Mouse (Mus musculus) stomach, postnatal 0 days (tissue): ENCODE measurements around the gene Stfa3. TPM values are rescaled to one million over a fixed set of nuclear protein-coding genes. Genes with fewer than 3 reads are reported as not detected.

Experiments used
- ATAC-seq: fragments of 200-750 bp; cut with Nextera tagmentation; 2 replicates; pipeline ENCODE4 v1.8.0; 2017; ENCODE audit not compliant: low FRiP score, low TSS enrichment
- DNase-seq: peaks from one replicate; pipeline ENCODE4 v3.0.0-alpha.2; 2016; ENCODE audit warnings: low spot score
- H3K27ac ChIP-seq: fragments of 300-500 bp; sonication (generic); replicated peaks from 2 replicates; pipeline ENCODE4 v1.5.1; 2014; ENCODE audit warnings: mild to moderate bottlenecking, control low read depth
- H3K27me3 ChIP-seq: fragments of 300-500 bp; sonication (generic); 2 replicates; pipeline ENCODE4 v1.6.1; 2014; ENCODE audit warnings: low read length; ENCODE audit not compliant: control insufficient read depth, insufficient read depth
- H3K36me3 ChIP-seq: fragments of 300-500 bp; sonication (generic); 2 replicates; pipeline ENCODE4 v1.6.1; 2014; ENCODE audit warnings: low read length, mixed read lengths; ENCODE audit not compliant: control insufficient read depth, insufficient read depth
- H3K4me1 ChIP-seq: fragments of 300-500 bp; sonication (generic); replicated peaks from 2 replicates; pipeline ENCODE4 v1.6.1; 2014; ENCODE audit warnings: antibody characterized with exemption; ENCODE audit not compliant: control insufficient read depth, insufficient read depth
- H3K4me2 ChIP-seq: fragments of 300-500 bp; sonication (generic); replicated peaks from 2 replicates; pipeline ENCODE4 v1.6.1; 2014; ENCODE audit warnings: low read depth, mild to moderate bottlenecking, control low read depth, moderate library complexity
- H3K4me3 ChIP-seq: fragments of 300-500 bp; sonication (generic); 2 replicates; pipeline ENCODE4 v1.5.1; 2014; ENCODE audit warnings: low read depth, low read length, control low read depth
- H3K9ac ChIP-seq: fragments of 300-500 bp; sonication (generic); 2 replicates; pipeline ENCODE4 v1.6.1; 2014; ENCODE audit warnings: mild to moderate bottlenecking, low read length, control low read depth, mixed read lengths
- H3K9me3 ChIP-seq: fragments of 300-500 bp; sonication (generic); 2 replicates; pipeline ENCODE4 v1.6.1; 2016; ENCODE audit warnings: low read length; ENCODE audit not compliant: control insufficient read depth
- CTCF ChIP-seq: IDR thresholded peaks from 2 replicates; pipeline ENCODE4 v1.5.1; 2016; ENCODE audit warnings: antibody characterized with exemption, low read depth, mild to moderate bottlenecking, moderate library complexity
- EP300 ChIP-seq: optimal IDR thresholded peaks from 2 replicates; pipeline ENCODE3; 2016; ENCODE audit warnings: antibody characterized with exemption
- WGBS: fragments of 180-500 bp; shearing (Covaris S2); extraction: QIAGEN DNeasy Blood & Tissue Kit; methylation state at CpG from one replicate; pipeline ENCODE4 v1.1.7; 2014; 5-methylcytosine and 5-hydroxymethylcytosine counted together
- polyA plus RNA-seq: library from polyadenylated mRNA; unstranded; fragments of >200 nt; fragmentation: Nextera tagmentation; extraction: Ambion mirVana; gene quantifications from 2 replicates; pipeline ENCODE4 v1.2.1, GENCODE M21; 2015

Gene Stfa3
- polyA plus RNA-seq, 1 experiment from 2014 or later: 22.8 TPM

DNA sequence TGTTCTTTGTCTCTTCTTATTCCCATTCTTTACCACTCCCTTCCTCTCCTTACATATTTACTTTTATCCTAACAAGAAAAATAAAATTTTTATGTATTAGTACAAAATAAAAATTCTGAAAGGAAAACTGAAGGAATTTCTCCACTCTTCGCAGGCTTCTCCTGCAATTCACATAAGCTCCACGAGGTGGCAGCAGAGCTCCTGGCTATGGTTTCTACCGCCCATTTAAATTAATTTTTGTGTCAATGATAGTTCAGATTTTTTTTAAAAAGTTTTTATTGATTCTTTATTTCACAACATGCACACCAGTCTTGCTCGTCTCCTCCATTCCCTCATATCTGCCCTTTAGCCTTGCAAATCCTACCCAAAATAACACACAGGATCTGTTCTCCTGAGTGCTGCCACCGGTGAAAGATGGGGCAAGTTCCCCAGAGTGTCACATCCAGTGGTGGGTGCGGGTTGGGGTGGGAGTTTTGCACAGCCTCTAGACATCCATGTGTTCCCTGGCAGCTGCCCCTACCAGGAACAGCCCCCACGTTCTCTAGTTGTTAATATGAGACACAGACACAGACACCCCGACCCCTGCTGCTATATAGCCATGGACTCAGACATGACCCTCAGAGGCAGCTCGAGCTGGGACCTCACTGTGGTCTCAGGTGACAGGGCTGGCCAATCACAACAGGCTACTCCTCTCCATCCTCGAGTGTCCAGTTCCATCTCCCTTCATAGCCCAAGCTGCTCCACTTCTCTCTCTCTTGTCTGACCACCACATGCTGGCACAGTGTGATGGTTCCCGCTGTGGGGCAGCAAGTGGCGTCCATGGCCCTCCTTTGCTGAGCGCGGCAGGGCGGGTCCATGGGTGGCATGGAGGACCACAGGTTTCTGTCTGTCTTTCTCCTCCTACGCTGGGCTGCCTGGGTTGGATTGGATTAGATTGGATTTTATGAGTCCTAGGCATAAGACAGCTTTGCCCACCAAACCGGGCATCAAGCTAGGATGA is 18.3 kb upstream of the Stfa3 start:
- 54% methylated on average over 17 of the region's 17 CpGs for WGBS
- Histone ChIP-seq H3K27ac (no peak overlapping the region), H3K9me3 (no peaks in the 10 kb centered on the region), H3K36me3 (no peaks in the 10 kb centered on the region), H3K4me3 (no peak overlapping the region), H3K27me3 (no peaks in the 10 kb centered on the region), H3K9ac (no peak overlapping the region), H3K4me1 (no peaks in the 10 kb centered on the region), H3K4me2 (no peak overlapping the region)
- ATAC-seq (no peak), DNase-seq (no peak)
- peak; percentile 85 for TF ChIP-seq CTCF
- no peak for TF ChIP-seq EP300

GRCm38 (mm10) chr16:36471066-36471633 is 16.0 kb upstream of the Stfa3 start:
- Histone ChIP-seq H3K27me3 (no peaks in the 10 kb centered on the region), H3K27ac (no peak overlapping the region), H3K4me2 (no peak overlapping the region), H3K9me3 (no peaks in the 10 kb centered on the region), H3K9ac (no peak overlapping the region), H3K4me3 (no peak overlapping the region), H3K36me3 (no peaks in the 10 kb centered on the region), H3K4me1 (no peaks in the 10 kb centered on the region)
- ATAC-seq (no peak), DNase-seq (no peak)
- TF ChIP-seq CTCF (no peak), EP300 (no peak)
- WGBS: 56% methylated on average over 13 of the region's 13 CpGs

- Histone ChIP-seq H3K36me3 (no peaks in the 10 kb centered on the region), H3K4me1 (no peaks in the 10 kb centered on the region), H3K9ac (no peak overlapping the region), H3K4me2 (no peak overlapping the region), H3K9me3 (no peaks in the 10 kb centered on the region), H3K27me3 (no peaks in the 10 kb centered on the region), H3K4me3 (no peak overlapping the region), H3K27ac (no peak overlapping the region)
- TF ChIP-seq EP300 (no peak), CTCF (peak; percentile 59)
- DNase-seq (peak; percentile 22), ATAC-seq (no peak)
- 11% methylated on average over 2 of the region's 2 CpGs for WGBS
Measured at GRCm38 (mm10) chr16:36469955-36470478, 14.8 kb upstream of the Stfa3 start.

- 58% methylated on average over 9 of the region's 9 CpGs for WGBS
- TF ChIP-seq CTCF (no peak), EP300 (no peak)
- Histone ChIP-seq H3K4me2 (no peak overlapping the region), H3K4me3 (no peak overlapping the region), H3K4me1 (no peaks in the 10 kb centered on the region), H3K27me3 (no peaks in the 10 kb centered on the region), H3K9me3 (no peaks in the 10 kb centered on the region), H3K27ac (no peak overlapping the region), H3K9ac (no peak overlapping the region), H3K36me3 (no peaks in the 10 kb centered on the region)
- ATAC-seq (peak; percentile 70), DNase-seq (no peak)
Measured at GRCm38 (mm10) chr16:36469367-36469766, 14.2 kb upstream of the Stfa3 start.

GRCm38 (mm10) chr16:36468862-36469261 is 13.7 kb upstream of the Stfa3 start:
- Histone ChIP-seq H3K27ac (no peak overlapping the region), H3K4me2 (no peak overlapping the region), H3K9ac (no peak overlapping the region), H3K4me3 (no peak overlapping the region), H3K9me3 (no peaks in the 10 kb centered on the region), H3K27me3 (no peaks in the 10 kb centered on the region), H3K4me1 (no peaks in the 10 kb centered on the region), H3K36me3 (no peaks in the 10 kb centered on the region)
- TF ChIP-seq EP300: no peak
- peak; percentile 57 for TF ChIP-seq CTCF
- DNase-seq (no peak), ATAC-seq (no peak)
- WGBS: 70% methylated on average over 4 of the region's 4 CpGs
